In genomic region chr7:65180694-65181093, GRCm38 (mm10) we compare ENCODE assay signal across 27 mouse cellular contexts. TPM values are rescaled to one million over a fixed set of nuclear protein-coding genes. Genes with fewer than 3 reads are reported as not detected.
DNase-seq lines count a peak whose midpoint lies in the region; ATAC-seq lines count a peak whose summit lies in the region.
"Had no signal": no experiment of that assay in that cellular context is flagged by ENCODE, and none has a peak within 500 bp of the region (broad histone marks: within the 10 kb centered on the region; RNA-seq: fewer than 3 reads in every experiment).

No protein-coding gene starts in this region.

- intact Hi-C loops in left cerebral cortex, postnatal 4 days (cut with DNase I), result no loop called here
- intact Hi-C loops in gastrocnemius, postnatal 36 days (cut with DNase I), result no loop called here

- H3K4me3 ChIP-seq in hindbrain, embryonic 10.5 days, result no peak overlapping the region
- no peak overlapping the region for H3K4me3 ChIP-seq in hindbrain, embryonic 16.5 days (ENCODE audit: low read length)
- H3K4me3 ChIP-seq in neural tube, embryonic 11.5 days (ENCODE audit: low read depth, low read length), result no peak overlapping the region
- H3K4me3 ChIP-seq: embryonic facial prominence, embryonic 12.5 days; liver, embryonic 15.5 days; lung, embryonic 15.5 days; midbrain, embryonic 12.5 days; stomach, embryonic 15.5 days had no signal

- H3K9me3 ChIP-seq in hindbrain, embryonic 10.5 days, result no peaks in the 10 kb centered on the region
- no peaks in the 10 kb centered on the region for H3K9me3 ChIP-seq in hindbrain, embryonic 16.5 days (ENCODE audit: control insufficient read depth, low read length)
- no peaks in the 10 kb centered on the region for H3K9me3 ChIP-seq in neural tube, embryonic 11.5 days (ENCODE audit: control insufficient read depth, low read length)
- H3K9me3 ChIP-seq: embryonic facial prominence, embryonic 12.5 days; liver, embryonic 15.5 days; lung, embryonic 15.5 days; midbrain, embryonic 12.5 days; stomach, embryonic 15.5 days had no signal

- H3K27me3 ChIP-seq in hindbrain, embryonic 10.5 days (ENCODE audit: insufficient read depth, poor library complexity, severe bottlenecking), result no peaks in the 10 kb centered on the region
- H3K27me3 ChIP-seq in hindbrain, embryonic 16.5 days (replicated peaks; ENCODE audit: control insufficient read depth, insufficient read depth, low read length), result no peaks in the 10 kb centered on the region
- H3K27me3 ChIP-seq in neural tube, embryonic 11.5 days (ENCODE audit: control insufficient read depth, insufficient read depth, low read length), result no peaks in the 10 kb centered on the region
- H3K27me3 ChIP-seq: embryonic facial prominence, embryonic 12.5 days; liver, embryonic 15.5 days; lung, embryonic 15.5 days; midbrain, embryonic 12.5 days; stomach, embryonic 15.5 days had no signal

- no peaks in the 10 kb centered on the region for H3K36me3 ChIP-seq in hindbrain, embryonic 10.5 days
- H3K36me3 ChIP-seq in hindbrain, embryonic 16.5 days (ENCODE audit: control insufficient read depth, insufficient read depth, low read length), result no peaks in the 10 kb centered on the region
- no peaks in the 10 kb centered on the region for H3K36me3 ChIP-seq in neural tube, embryonic 11.5 days (ENCODE audit: control insufficient read depth, insufficient read depth, low read length)
- H3K36me3 ChIP-seq: embryonic facial prominence, embryonic 12.5 days; liver, embryonic 15.5 days; lung, embryonic 15.5 days; midbrain, embryonic 12.5 days; stomach, embryonic 15.5 days had no signal

- H3K9ac ChIP-seq in hindbrain, embryonic 16.5 days (ENCODE audit: low read depth, low read length), result no peak overlapping the region
- no peak overlapping the region for H3K9ac ChIP-seq in neural tube, embryonic 11.5 days (ENCODE audit: low read length)
- H3K9ac ChIP-seq: embryonic facial prominence, embryonic 12.5 days; forebrain, postnatal 0 days; liver, embryonic 15.5 days; lung, embryonic 15.5 days; midbrain, embryonic 12.5 days; stomach, embryonic 15.5 days had no signal

- peak; percentile 36 for DNase-seq in embryo, embryonic 10 days (ENCODE audit: low spot score)
- DNase-seq in embryo, embryonic 9.5 days (ENCODE audit: extremely low spot score), result no peak
- DNase-seq in hindbrain, embryonic 10.5 days (ENCODE audit: low spot score), result peak; percentile 69
- peak; percentile 60 for DNase-seq in neural tube, embryonic 11.5 days (ENCODE audit: low spot score)
- no peak for DNase-seq in left cerebral cortex, postnatal 4 days
- DNase-seq in gastrocnemius, postnatal 36 days, result no peak
- DNase-seq: adrenal gland, postnatal 10 days; cerebellum, adult 2 months; cerebellum, postnatal 36 days; forebrain, postnatal 0 days; kidney, adult 9 months; kidney, postnatal 14 days; layer of hippocampus, postnatal 36 days; lung, postnatal 4 days; right cerebral cortex, adult 18-20 months; right cerebral cortex, postnatal 4 days; thymus, postnatal 25 days had no signal

- H3K4me1 ChIP-seq in hindbrain, embryonic 10.5 days (replicated peaks), result peaks cover 5% of the 10 kb centered on the region; the same call in 1 of the 2 replicates
- H3K4me1 ChIP-seq in hindbrain, embryonic 16.5 days (ENCODE audit: control insufficient read depth, insufficient read depth, low read depth, low read length), result no peaks in the 10 kb centered on the region
- H3K4me1 ChIP-seq in neural tube, embryonic 11.5 days (ENCODE audit: control insufficient read depth, insufficient read depth, low read length), result no peaks in the 10 kb centered on the region
- H3K4me1 ChIP-seq: embryonic facial prominence, embryonic 12.5 days; liver, embryonic 15.5 days; lung, embryonic 15.5 days; stomach, embryonic 15.5 days had no signal

- peak; percentile 65; the same call in 1 of the 2 replicates for ATAC-seq in hindbrain, embryonic 16.5 days
- ATAC-seq in neural tube, embryonic 11.5 days (ENCODE audit: insufficient read depth, low FRiP score, low TSS enrichment), result peak; percentile 90
- ATAC-seq in megakaryocyte progenitor cell, adult 5-6 weeks (replicated peaks; ENCODE audit: poor library complexity), result no peak
- ATAC-seq: forebrain, postnatal 0 days; intestine, embryonic 16.5 days had no signal

- H3K27ac ChIP-seq in hindbrain, embryonic 10.5 days, result no peak overlapping the region; the same call in 1 of the 2 replicates
- H3K27ac ChIP-seq in hindbrain, embryonic 16.5 days (ENCODE audit: low read depth, low read length), result 0 out of 2 replicates have a peak overlapping the region, but pooled peaks have one; percentile 13
- H3K27ac ChIP-seq in neural tube, embryonic 11.5 days (ENCODE audit: low read depth, low read length), result peak overlapping the region; percentile 35; the same call in 1 of the 2 replicates
- H3K27ac ChIP-seq: embryonic facial prominence, embryonic 12.5 days; liver, embryonic 15.5 days; lung, embryonic 15.5 days; midbrain, embryonic 12.5 days; stomach, embryonic 15.5 days had no signal

- H3K4me2 ChIP-seq in hindbrain, embryonic 16.5 days (ENCODE audit: low read length), result no peak overlapping the region
- H3K4me2 ChIP-seq in neural tube, embryonic 11.5 days (ENCODE audit: low read depth), result no peak overlapping the region
- H3K4me2 ChIP-seq: embryonic facial prominence, embryonic 12.5 days; heart, embryonic 11.5 days; liver, embryonic 15.5 days; lung, embryonic 15.5 days; midbrain, embryonic 12.5 days; stomach, embryonic 15.5 days had no signal

- WGBS in hindbrain, embryonic 10.5 days, result 45% methylated on average over 5 of the region's 5 CpGs
- 27% methylated on average over 5 of the region's 5 CpGs for WGBS in hindbrain, embryonic 16.5 days
- 45% methylated on average over 5 of the region's 5 CpGs for WGBS in neural tube, embryonic 11.5 days

RNA-seq across cellular contexts. Expression of gene Fam189a1, which starts 24.3 kb away (rescaled TPM):
- polyA plus RNA-seq in hindbrain, embryonic 10.5 days (2016; fragmentation: Nextera tagmentation; extraction: Ambion mirVana), result 1.3 and 2.4 TPM in 2 replicates
- polyA plus RNA-seq in hindbrain, embryonic 16.5 days (2015; fragmentation: Nextera tagmentation; extraction: Ambion mirVana), result 7.9 and 9.4 TPM in 2 replicates
- polyA plus RNA-seq in neural tube, embryonic 11.5 days (2014; fragmentation: Nextera tagmentation; extraction: Ambion mirVana), result 5.6 and 6.5 TPM in 2 replicates
- total RNA-seq in left cerebral cortex, postnatal 4 days (2021), result 10 to 100 TPM; 26.4 to 34.3 TPM
- not detected for total RNA-seq in gastrocnemius, postnatal 36 days (2021)
- total RNA-seq in megakaryocyte progenitor cell, adult 5-6 weeks (2015), result not detected in 2 replicates
- total RNA-seq in megakaryocyte progenitor cell, adult 5-6 weeks (2017), result not detected in 2 replicates
- total RNA-seq: hematopoietic stem cell, adult 5-6 weeks had no signal
- polyA plus RNA-seq: liver, embryonic 15.5 days had no signal

Comparison
In these comparisons a context has a peak if more than half of its experiments do, and no peak if none do; other contexts are left out.
1. DNase-seq: peak in embryo, embryonic 10 days (single experiment), hindbrain, embryonic 10.5 days (single experiment) and neural tube, embryonic 11.5 days (single experiment); none in embryo, embryonic 9.5 days (single experiment), left cerebral cortex, postnatal 4 days (single experiment) and gastrocnemius, postnatal 36 days (0 of 2).
2. RNA of gene Fam189a1, which starts 24.3 kb away (total RNA-seq): 26.4 to 34.3 TPM in left cerebral cortex, postnatal 4 days; not detected in gastrocnemius, postnatal 36 days and not detected in megakaryocyte progenitor cell, adult 5-6 weeks; every median in the first group is over 10 times any median in the second.